Mouse (Mus musculus): ENCODE results near the gene Gm2042. TPM values are rescaled to one million over a fixed set of nuclear protein-coding genes. Genes with fewer than 3 reads are reported as not detected.

The Gm2042 gene
- not detected for polyA plus RNA-seq (2015; fragmentation: Illumina TruSeq; extraction: RNeasy Lipid Tissue Mini Kit (QIAGEN cat#74804); ENCODE audit: insufficient read depth, low replicate concordance)

DNA sequence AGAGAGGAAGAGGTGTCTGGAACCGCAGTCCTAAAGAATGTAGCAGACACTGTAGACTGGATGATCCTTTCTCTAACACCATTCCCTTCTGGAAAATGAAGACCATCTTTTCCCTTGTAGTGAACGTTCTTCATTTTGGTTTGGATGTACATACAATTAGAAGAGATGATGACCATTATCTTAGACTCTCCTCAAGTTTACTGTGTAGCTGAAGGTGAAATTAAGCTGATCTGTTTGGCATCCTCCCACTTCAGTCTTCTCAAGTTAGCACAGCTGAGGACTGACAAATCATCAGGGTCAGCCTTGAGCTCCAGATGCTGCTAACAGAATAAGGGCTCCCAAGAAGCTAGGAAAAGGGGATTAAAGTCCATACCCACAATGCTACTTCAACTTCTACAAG is at the start of gene Gm2042:
Gm2042 (plus strand) TSS at position 301 of the 400 bp plus-strand sequence.

DNA sequence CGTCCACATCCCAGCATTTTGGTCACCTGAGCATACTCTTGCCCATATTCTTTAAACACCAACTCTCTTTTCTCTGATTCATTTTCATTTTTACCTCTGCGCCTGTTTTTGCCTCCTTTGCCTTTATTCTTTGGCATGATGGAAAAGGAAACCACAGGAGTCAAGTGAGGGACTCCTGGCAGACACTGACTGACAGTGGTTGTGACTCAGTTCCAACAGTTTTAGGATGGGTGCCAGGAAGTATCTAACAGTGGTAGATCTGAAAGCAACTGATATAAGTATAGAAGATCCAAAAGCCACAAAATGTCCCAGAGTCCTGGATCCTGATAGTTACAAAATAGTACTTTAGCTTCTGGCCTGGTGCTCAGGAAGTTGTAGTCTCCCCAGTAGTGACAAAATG is 34.2 kb upstream of the Gm2042 start, which contains the start of gene Gm2035:
Gm2035 (minus strand) TSS at position 137 of the 400 bp plus-strand sequence.

Other genes with a start within 250 kb of the Gm2042 start
- gene Gm21319, start 178.3 kb upstream of the Gm2042 start, polyA plus RNA-seq (2015; fragmentation: Illumina TruSeq; extraction: RNeasy Lipid Tissue Mini Kit (QIAGEN cat#74804); ENCODE audit: insufficient read depth, low replicate concordance): not detected
- gene Gm21936, start 158.6 kb upstream of the Gm2042 start, polyA plus RNA-seq (2015; fragmentation: Illumina TruSeq; extraction: RNeasy Lipid Tissue Mini Kit (QIAGEN cat#74804); ENCODE audit: insufficient read depth, low replicate concordance): not detected
- gene BB287469, start 137.5 kb upstream of the Gm2042 start, polyA plus RNA-seq (2015; fragmentation: Illumina TruSeq; extraction: RNeasy Lipid Tissue Mini Kit (QIAGEN cat#74804); ENCODE audit: insufficient read depth, low replicate concordance): not detected
- not detected for gene Gm2001, start 111.7 kb upstream of the Gm2042 start, polyA plus RNA-seq (2015; fragmentation: Illumina TruSeq; extraction: RNeasy Lipid Tissue Mini Kit (QIAGEN cat#74804); ENCODE audit: insufficient read depth, low replicate concordance)
- not detected for gene Gm2016, start 80.0 kb upstream of the Gm2042 start, polyA plus RNA-seq (2015; fragmentation: Illumina TruSeq; extraction: RNeasy Lipid Tissue Mini Kit (QIAGEN cat#74804); ENCODE audit: insufficient read depth, low replicate concordance)
- gene Gm2022, start 58.7 kb upstream of the Gm2042 start, polyA plus RNA-seq (2015; fragmentation: Illumina TruSeq; extraction: RNeasy Lipid Tissue Mini Kit (QIAGEN cat#74804); ENCODE audit: insufficient read depth, low replicate concordance): not detected
- not detected for gene Gm2035, start 34.2 kb upstream of the Gm2042 start, polyA plus RNA-seq (2015; fragmentation: Illumina TruSeq; extraction: RNeasy Lipid Tissue Mini Kit (QIAGEN cat#74804); ENCODE audit: insufficient read depth, low replicate concordance)
- gene Gm2075, start 57.8 kb downstream of the Gm2042 start, polyA plus RNA-seq (2015; fragmentation: Illumina TruSeq; extraction: RNeasy Lipid Tissue Mini Kit (QIAGEN cat#74804); ENCODE audit: insufficient read depth, low replicate concordance): not detected
- gene Gm6803, start 64.7 kb downstream of the Gm2042 start, polyA plus RNA-seq (2015; fragmentation: Illumina TruSeq; extraction: RNeasy Lipid Tissue Mini Kit (QIAGEN cat#74804); ENCODE audit: insufficient read depth, low replicate concordance): not detected
- not detected for gene Gm2056, start 72.9 kb downstream of the Gm2042 start, polyA plus RNA-seq (2015; fragmentation: Illumina TruSeq; extraction: RNeasy Lipid Tissue Mini Kit (QIAGEN cat#74804); ENCODE audit: insufficient read depth, low replicate concordance)
- not detected for gene Gm16368, start 129.6 kb downstream of the Gm2042 start, polyA plus RNA-seq (2015; fragmentation: Illumina TruSeq; extraction: RNeasy Lipid Tissue Mini Kit (QIAGEN cat#74804); ENCODE audit: insufficient read depth, low replicate concordance)
- gene Gm10436, start 228.0 kb downstream of the Gm2042 start, polyA plus RNA-seq (2015; fragmentation: Illumina TruSeq; extraction: RNeasy Lipid Tissue Mini Kit (QIAGEN cat#74804); ENCODE audit: insufficient read depth, low replicate concordance): not detected

Data from spleen, adult 10 weeks (tissue).